Mouse (Mus musculus): ENCODE data around the gene Slc35f2.

Slc35f2 gene

DNA sequence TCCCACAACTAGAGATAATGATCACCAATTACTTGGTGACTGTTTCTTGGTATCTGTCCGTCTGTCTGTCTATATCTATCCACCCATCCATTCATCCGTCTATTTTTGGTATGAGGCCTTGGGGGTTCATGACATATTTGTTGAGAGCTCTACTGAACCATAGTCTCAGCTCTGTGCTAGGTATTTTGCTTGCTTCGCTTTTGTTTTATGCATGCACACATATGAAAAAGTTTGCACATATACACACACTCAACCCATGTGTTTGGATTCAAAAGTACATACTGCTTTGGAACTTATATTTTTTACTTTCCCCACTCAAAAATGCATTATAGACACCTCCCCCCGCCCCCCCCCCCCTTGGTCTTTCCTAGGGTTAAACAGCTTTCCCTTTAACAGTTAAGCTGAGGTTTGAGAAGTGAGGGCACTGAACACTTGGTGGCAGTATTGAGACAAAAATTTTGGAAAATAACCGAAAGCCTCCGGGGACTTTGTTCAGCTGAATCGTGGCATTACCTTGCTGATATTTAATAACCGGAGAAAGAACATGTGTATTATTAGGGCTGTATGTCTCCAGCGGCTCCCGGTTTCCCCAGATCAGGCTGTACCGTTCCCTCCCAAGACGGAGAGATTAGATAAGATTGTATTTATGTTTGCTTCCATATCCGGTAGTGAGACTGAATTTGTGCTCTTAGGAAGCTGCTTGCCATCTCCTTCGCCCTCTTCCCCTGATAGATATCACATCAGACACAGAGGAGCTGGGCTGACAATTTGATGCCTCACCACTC lies 57.9 kb downstream of the Slc35f2 start:
- DNase-seq (ENCODE audit: low spot score in 2 of 2): peak in 1 of 2 experiments; percentile 69

DNA sequence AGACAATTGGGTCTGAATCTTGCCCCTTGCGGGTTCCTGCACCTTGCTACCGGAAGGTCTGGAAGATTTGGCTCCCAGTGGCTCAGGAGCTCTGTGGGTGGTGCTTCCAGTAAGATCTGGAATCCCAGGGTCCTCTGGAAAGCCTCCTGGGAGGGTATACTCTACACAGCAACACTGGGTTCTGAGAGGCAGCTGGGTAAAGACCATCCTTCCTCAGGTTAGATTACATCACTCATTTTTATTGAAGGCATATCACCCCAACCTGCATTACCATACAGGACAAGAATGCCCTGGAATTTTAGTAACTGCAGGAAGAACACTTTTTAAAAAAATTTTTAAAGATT lies 58.5 kb downstream of the Slc35f2 start:
- DNase-seq (ENCODE audit: low spot score in 2 of 2): no peak

DNA sequence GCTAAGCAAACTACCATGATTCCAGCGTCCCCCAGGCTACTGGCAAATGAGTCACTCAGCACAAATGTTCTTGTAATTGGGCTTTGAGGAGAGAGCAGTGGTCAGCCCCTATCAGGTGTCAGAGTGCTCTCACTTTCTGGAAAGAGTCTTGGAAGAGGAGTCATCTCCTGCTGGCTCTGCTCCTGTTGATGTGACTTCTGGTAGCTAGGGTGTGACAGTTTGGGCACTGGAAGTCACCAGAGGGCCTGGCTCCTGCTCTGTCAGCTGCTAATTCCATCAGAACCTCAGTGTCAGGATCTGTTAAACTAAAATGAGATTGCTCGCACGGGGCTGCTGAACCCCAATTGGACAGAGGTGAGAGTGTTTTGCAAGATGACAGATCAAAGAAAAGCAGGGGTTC lies 63.7 kb downstream of the Slc35f2 start:
- DNase-seq (ENCODE audit: low spot score in 2 of 2): no peak

DNA sequence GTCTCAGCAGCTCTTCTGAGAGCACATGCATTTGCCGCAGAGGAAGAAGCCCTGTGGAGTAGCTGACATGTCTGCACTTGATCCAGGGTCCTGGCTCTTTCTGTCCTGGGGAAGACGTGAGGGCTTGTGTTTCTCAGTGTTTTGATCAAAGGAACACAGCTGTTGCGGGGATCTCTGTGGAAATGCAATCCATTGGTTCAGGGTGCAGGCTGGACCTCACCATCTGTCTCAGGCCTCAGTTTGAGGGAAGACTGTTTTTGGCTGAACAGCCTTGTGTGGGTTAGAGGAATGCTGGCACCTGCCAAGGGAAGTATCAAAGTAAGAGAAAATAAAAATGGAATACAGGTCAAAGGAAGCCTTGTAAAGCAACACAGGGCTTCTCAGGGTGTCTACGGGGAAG lies 64.6 kb downstream of the Slc35f2 start:
- peak in 1 of 2 experiments; percentile 19 for DNase-seq (ENCODE audit: low spot score in 2 of 2)

GRCm38 (mm10) chr9:53838816-53839215 lies 67.5 kb downstream of the Slc35f2 start:
- no peak for DNase-seq (ENCODE audit: low spot score in 2 of 2)

DNA sequence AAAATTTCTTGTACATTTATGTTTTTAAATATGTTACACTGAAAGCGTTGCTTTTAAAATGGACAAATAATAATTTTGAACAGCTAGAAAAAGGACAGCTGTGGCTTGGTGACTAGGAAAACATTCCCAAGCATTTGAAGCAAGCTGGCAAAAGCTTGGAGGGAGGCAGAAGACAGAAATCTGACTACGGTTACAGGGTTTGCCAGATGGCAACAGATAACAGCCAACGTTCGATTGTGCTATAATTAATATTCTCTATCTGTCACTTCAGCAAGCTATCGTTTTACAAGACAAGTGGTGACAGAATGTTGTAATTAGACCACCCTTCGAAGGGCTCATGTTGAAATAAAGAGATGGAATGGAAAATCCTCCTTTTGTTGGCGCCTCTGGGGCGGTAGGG lies 77.2 kb downstream of the Slc35f2 start:
- no peak for DNase-seq (ENCODE audit: low spot score in 2 of 2)

- no peak for DNase-seq (ENCODE audit: low spot score in 2 of 2)
Observed at GRCm38 (mm10) chr9:53849864-53850263, 78.5 kb downstream of the Slc35f2 start, which contains the start of gene Sln. TSS of gene Sln (plus strand) at chr9:53850164.

GRCm38 (mm10) chr9:53852158-53852557 lies 80.8 kb downstream of the Slc35f2 start:
- DNase-seq (ENCODE audit: low spot score in 2 of 2): no peak

DNA sequence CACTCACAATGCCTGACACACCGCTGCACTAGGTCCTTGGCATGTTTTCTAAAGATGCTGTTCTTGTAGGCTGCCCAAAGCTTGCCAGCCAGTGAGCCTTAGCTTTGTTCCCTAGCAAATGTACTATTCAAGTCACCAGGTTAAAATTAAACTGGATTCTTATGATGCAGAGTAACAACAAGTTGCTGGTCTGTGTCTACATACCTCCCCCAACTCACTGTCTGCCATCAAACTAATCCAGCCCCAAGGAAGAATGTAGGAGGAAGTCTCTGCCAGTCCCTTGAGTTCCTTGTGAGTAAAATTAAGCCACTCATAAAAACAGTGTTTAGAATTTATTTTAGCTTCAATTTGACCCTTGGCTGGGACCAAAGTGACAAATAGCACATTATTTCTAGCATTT lies 82.3 kb downstream of the Slc35f2 start:
- peak in 1 of 2 experiments; percentile 11 for DNase-seq (ENCODE audit: low spot score in 2 of 2)

DNA sequence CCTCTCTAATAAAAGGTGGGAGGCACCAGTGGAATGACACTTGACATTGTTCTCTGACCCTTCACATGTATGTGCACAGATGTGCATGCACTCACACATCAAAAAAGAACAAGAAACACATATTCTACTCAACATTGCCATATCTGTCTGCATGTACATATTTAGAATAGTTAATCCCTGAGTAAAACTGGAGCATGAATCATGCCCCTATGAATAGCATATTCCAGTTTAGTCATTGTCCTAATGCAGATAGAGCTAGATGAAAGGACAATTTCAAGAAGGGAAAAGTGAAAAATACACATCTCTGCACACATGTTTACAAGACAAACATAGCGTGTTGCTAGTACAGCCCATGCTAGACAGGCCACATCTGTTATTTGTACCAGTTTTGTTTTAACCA lies 83.2 kb downstream of the Slc35f2 start:
- peak; percentile 13 to 27 for DNase-seq (ENCODE audit: low spot score in 2 of 2)

GRCm38 (mm10) chr9:53857864-53858263 lies 86.5 kb downstream of the Slc35f2 start:
- no peak for DNase-seq (ENCODE audit: low spot score in 2 of 2)
